Mouse (Mus musculus): Measurements from ENCODE around the gene Slain1.

Gene Slain1

GRCm38 (mm10) chr14:103666347-103666954, 16.4 kb downstream of the Slain1 start:
- DNase-seq (ENCODE audit: low read depth in 1 of 2, low spot score in 2 of 2), result no peak

GRCm38 (mm10) chr14:103667036-103667435, 17.0 kb downstream of the Slain1 start:
- DNase-seq (ENCODE audit: low read depth in 1 of 2, low spot score in 2 of 2), result no peak

- DNase-seq (ENCODE audit: low read depth in 1 of 2, low spot score in 2 of 2), result no peak
Measured at GRCm38 (mm10) chr14:103679395-103680217, 29.6 kb downstream of the Slain1 start.

- no peak for DNase-seq (ENCODE audit: low read depth in 1 of 2, low spot score in 2 of 2)
Measured at GRCm38 (mm10) chr14:103680285-103680819, 30.3 kb downstream of the Slain1 start.

GRCm38 (mm10) chr14:103682633-103683390, 32.8 kb downstream of the Slain1 start:
- DNase-seq (ENCODE audit: low read depth in 1 of 2, low spot score in 2 of 2), result no peak

- DNase-seq (ENCODE audit: low read depth in 1 of 2, low spot score in 2 of 2), result no peak
Measured at GRCm38 (mm10) chr14:103686994-103687393, 37.0 kb downstream of the Slain1 start.

GRCm38 (mm10) chr14:103694295-103694694, 44.3 kb downstream of the Slain1 start:
- DNase-seq (ENCODE audit: low read depth in 1 of 2, low spot score in 2 of 2), result no peak

GRCm38 (mm10) chr14:103695620-103696019, 45.6 kb downstream of the Slain1 start:
- no peak for DNase-seq (ENCODE audit: low read depth in 1 of 2, low spot score in 2 of 2)

- DNase-seq (ENCODE audit: low read depth in 1 of 2, low spot score in 2 of 2), result no peak
Measured at GRCm38 (mm10) chr14:103697101-103697500, 47.1 kb downstream of the Slain1 start.

GRCm38 (mm10) chr14:103699308-103699707, 49.3 kb downstream of the Slain1 start:
- no peak for DNase-seq (ENCODE audit: low read depth in 1 of 2, low spot score in 2 of 2)

- no peak for DNase-seq (ENCODE audit: low read depth in 1 of 2, low spot score in 2 of 2)
Measured at GRCm38 (mm10) chr14:103702516-103702915, 52.5 kb downstream of the Slain1 start.

- DNase-seq (ENCODE audit: low read depth in 1 of 2, low spot score in 2 of 2), result no peak
Measured at GRCm38 (mm10) chr14:103704771-103705170, 54.7 kb downstream of the Slain1 start.

GRCm38 (mm10) chr14:103706347-103706746, 56.3 kb downstream of the Slain1 start:
- no peak for DNase-seq (ENCODE audit: low read depth in 1 of 2, low spot score in 2 of 2)

- no peak for DNase-seq (ENCODE audit: low read depth in 1 of 2, low spot score in 2 of 2)
Measured at GRCm38 (mm10) chr14:103708601-103709000, 58.6 kb downstream of the Slain1 start.

- no peak for DNase-seq (ENCODE audit: low read depth in 1 of 2, low spot score in 2 of 2)
Measured at GRCm38 (mm10) chr14:103709261-103709660, 59.2 kb downstream of the Slain1 start.

GRCm38 (mm10) chr14:103712986-103713385, 63.0 kb downstream of the Slain1 start:
- DNase-seq (ENCODE audit: low read depth in 1 of 2, low spot score in 2 of 2), result no peak

GRCm38 (mm10) chr14:103717516-103717915, 67.5 kb downstream of the Slain1 start:
- DNase-seq (ENCODE audit: low read depth in 1 of 2, low spot score in 2 of 2), result no peak

GRCm38 (mm10) chr14:103717979-103718378, 68.0 kb downstream of the Slain1 start:
- DNase-seq (ENCODE audit: low read depth in 1 of 2, low spot score in 2 of 2), result no peak

- DNase-seq (ENCODE audit: low read depth in 1 of 2, low spot score in 2 of 2), result no peak
Measured at GRCm38 (mm10) chr14:103718393-103718792, 68.4 kb downstream of the Slain1 start.

- peak; percentile 41 to 61 for DNase-seq (ENCODE audit: low read depth in 1 of 2, low spot score in 2 of 2)
Measured at GRCm38 (mm10) chr14:103718836-103719575, 69.0 kb downstream of the Slain1 start.

GRCm38 (mm10) chr14:103720163-103720562, 70.1 kb downstream of the Slain1 start:
- DNase-seq (ENCODE audit: low read depth in 1 of 2, low spot score in 2 of 2), result no peak
